Mouse (Mus musculus): Measurements from ENCODE around the gene Mfsd4b1.

The Mfsd4b1 gene

DNA sequence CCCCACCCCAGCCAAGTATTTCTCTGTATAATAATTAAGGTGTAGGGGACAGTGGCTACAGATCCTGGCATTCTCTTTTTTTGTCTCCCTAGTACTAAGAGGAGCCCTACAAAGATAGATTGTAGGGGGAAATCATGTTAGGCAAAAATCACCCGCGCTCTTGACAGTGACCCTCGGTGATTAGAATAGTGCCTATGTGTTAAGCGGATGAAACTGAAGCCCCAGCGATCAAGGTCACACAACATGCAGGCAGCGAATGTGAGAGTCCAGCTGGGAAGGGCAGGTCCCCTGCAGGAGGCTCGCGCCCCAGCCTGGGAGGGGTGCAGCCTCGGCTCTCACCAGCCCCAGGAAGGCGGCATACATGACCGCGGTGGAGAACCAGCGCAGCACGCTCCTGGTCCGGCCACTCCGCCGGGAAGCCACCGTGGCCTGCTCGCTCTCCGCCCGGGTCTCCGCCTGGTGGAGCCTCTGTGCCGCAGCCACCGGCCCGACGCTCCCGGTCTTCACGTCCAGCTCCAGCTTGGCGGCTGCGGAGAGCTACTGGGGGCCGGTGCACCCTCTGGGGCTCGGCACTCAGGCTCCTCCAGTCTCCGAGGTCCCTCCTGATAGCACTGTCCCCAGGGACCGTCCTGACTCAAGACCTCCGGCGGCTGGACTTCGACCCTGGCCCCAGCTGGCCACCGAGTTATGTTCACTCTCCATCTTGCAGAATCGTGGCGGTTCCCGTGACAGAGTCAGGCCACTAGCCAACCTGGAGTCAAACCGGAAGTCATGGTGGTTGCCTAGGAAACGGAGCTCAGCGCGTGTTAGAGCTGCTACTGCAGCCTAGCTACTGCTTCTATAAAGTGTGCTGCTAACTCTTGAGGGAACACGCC lies at the start of gene Mfsd4b1:
Gene Mfsd4b1 (minus strand): TSS at position 715 of the 875 bp plus-strand sequence.
- DNase-seq (ENCODE audit: low read depth, low spot score): no peak

DNA sequence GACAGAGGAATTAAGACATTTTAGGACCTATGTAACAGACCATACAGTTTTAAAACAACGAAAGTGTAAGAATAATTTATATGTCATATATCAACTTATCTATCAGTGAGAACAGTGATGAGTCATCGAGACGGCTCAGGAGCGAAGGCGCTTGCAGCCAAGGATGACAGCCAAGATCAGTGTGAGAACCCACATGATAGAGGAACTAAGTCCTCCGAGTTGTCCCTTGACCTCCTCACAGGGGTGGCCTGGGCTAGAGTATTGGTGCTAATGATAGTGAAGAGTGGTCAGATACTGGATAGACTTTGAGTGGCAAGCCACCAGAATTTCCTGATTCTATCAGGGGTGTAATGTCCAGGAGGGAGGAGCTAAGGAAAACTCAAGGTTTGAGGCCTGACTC lies 48.5 kb upstream of the Mfsd4b1 start:
- DNase-seq (ENCODE audit: low read depth, low spot score): no peak

DNA sequence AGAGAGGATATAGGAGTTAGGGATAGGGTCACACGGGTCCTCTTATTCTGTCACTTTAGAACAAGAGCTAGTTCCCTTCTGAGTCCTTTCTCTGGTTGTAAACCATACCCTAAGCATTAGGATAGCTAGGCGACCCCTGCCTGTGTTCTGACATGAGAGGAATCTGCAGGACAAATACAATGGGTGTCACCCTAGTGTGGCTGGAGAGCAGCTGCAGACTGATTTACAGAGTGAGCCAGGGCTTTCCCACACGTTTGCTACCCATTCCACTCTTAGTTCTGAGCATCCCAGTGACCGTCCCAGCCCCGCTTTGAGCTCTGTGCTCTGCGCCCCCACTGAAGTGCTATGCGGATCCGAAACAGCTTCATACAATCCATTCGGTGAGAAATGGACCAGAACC lies 45.6 kb upstream of the Mfsd4b1 start:
- DNase-seq (ENCODE audit: low read depth, low spot score): no peak

DNA sequence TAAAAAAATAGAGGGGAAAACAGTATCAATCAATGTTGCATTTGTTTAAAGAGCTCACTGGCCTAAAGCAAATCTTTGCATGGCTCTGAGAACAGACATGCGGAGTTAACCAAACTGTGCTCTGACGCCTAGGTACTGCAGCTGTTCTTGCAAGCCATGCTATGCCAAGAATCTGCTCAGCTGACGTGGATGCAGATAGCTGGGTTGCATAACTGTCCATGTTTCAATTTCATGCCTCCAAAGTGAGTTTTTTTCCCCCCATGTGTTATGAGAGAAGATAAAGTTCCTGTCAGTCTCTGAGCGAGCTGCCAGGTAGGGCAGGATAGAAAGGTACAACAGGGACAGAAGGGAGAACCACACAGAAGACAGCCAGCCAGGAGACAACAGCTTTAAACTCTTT lies 44.2 kb upstream of the Mfsd4b1 start:
- DNase-seq (ENCODE audit: low read depth, low spot score): no peak

DNA sequence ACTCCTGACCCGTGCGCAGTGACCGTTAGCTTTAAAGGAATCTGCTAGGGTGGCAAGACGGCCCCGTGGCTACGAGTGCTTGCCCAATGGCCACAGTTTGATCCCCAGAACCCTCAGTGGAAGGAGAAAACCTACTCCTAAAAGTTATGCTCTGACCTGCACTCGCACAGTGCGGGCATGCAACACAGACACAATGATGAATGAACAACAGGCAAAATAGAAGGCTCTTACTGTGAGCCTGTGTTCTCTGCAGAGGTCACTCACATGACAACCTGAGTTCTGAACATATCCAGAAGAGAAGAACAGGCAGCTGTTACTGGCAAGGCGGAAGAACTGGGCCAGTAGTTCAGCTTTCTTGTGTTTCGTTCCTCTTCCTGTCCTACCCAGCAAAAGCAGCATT lies 43.5 kb upstream of the Mfsd4b1 start:
- DNase-seq (ENCODE audit: low read depth, low spot score): no peak

DNA sequence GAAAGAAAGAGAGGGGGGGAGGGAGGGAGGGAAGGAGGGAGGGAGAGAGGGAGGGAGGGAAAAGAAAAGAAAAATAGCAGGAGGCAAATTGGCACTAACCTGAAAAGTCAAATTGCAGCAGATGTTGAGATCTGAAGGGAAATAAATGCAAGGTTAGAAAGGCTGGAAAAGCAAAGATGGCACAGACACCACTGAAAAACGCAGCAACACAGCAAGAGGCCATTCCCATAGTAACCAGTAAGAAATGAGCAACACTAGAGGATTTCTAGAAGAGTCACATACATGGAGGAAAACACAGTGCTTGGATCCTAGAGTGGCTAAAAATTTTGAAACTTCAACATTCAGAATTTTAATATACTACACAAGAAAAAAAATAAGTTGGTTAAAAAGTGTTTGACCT lies 42.5 kb upstream of the Mfsd4b1 start:
- no peak for DNase-seq (ENCODE audit: low read depth, low spot score)

DNA sequence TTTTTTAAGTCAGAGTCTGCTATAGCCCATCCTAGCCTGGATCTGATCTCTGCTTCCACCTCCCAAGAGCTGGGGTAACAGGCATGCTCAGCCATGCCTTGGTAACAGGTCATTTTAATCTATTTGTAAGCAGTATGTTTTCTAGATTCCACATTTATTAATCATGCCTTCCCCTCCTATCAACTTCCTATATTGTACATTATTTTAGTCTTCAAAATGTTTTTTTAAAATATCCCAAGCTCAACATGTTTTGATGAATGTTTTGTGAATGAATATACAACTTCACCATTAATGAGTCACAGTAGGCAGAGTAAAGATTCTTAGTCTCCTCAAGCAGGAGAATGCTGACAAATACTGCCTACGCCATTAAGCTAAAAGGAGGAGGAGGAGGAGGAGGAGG lies 42.0 kb upstream of the Mfsd4b1 start:
- no peak for DNase-seq (ENCODE audit: low read depth, low spot score)

DNA sequence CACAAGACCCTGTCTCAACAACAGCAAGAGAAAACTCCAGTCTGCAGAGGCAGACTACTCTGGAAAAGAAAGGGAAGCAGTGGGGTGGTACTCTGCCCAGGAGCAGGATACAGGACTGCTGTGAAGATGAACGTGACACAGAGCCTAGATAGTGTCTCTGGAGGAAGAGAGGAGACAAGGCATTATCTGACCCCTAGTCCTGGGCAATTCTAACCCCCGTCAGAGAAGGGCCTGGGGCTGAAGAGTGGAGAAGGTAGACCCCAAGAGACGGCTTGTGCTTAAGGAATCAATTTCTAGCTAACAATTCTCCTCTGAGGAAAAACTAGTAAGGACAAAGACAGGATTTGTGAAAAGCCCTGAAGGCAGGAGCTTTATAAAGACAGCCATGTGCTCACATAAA lies 40.3 kb upstream of the Mfsd4b1 start:
- no peak for DNase-seq (ENCODE audit: low read depth, low spot score)

DNA sequence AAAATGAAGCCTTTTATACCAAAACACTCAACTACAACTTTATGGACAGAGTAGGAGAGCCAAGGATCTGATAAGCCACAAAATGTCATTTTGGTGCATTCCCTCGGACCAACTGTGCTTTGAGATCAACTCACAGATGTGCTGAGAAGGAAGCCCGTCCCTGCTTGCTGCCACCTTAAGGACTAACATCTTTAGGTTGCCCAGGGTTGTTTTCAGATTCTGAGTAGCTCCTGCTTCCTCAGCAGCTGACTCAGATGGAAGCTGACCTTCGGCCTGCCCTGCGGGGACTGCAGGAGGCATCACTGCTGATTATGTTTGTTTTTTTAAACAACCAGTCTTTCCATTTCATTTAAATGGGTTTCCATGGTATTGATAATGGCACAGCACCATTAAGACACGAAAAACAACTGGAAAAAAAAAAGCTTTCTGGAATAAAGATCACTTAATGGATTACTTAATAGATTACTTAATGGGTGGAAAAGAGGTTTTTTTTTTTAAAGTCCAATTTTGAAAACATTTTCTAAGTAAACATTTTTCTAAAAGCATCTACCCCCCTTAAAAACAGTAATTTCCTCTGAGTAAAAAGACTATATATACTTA lies 38.3 kb upstream of the Mfsd4b1 start:
- DNase-seq (ENCODE audit: low read depth, low spot score): no peak

DNA sequence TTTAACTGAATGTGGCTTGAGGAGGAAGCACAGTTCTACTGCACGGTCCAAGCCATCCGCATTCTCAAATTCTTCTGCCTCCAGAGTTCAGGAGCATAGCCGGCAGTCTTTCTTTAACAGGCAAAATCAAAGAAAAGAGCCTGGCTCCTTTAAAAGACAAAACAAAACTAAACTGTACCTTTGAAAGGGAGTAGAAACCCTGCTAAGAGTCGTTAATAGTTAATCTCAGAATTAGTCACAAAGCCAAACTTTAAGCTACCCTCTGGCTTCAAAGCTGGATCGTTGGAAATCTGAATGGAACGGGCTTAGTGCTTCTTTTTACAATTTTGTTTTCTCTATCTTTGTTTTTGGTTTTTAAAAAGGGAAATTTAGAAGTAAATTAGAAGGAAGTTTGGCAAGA lies 37.7 kb upstream of the Mfsd4b1 start:
- DNase-seq (ENCODE audit: low read depth, low spot score): no peak

DNA sequence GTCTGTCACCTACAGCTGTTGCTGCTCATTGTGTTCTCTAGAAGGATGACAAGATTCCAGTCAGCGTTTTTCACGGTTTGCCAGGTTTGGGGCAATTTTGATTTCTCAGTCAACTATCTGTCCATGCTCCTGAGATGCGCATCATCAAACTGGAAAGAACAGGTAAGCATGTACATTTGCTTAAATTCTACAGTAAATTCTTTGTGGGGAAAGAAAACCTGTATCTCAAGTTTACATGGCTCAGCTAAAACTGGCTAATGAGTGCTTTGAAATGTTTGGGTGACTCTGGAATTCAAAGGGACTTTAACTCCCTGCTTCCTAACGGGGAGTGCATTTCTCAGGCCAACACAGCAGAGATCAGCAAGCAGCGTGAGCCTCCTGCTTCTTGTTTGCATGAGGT lies 36.9 kb upstream of the Mfsd4b1 start:
- no peak for DNase-seq (ENCODE audit: low read depth, low spot score)

DNA sequence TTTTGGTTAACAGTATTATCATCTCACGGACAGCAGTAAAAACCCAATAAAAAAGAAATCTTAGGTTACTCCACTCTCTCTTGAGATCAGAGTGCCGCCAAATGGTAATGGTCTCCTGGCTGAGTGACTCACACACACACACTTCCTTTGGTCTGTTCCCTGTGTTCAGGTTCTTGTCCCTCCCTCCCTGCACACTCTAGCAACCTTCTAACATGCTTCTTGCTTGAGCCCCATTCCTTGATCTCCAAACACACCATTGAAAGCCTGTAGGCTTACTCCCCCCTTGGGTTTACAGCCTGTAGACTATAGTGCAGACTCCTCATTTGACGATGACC lies 33.7 kb upstream of the Mfsd4b1 start:
- DNase-seq (ENCODE audit: low read depth, low spot score): no peak

DNA sequence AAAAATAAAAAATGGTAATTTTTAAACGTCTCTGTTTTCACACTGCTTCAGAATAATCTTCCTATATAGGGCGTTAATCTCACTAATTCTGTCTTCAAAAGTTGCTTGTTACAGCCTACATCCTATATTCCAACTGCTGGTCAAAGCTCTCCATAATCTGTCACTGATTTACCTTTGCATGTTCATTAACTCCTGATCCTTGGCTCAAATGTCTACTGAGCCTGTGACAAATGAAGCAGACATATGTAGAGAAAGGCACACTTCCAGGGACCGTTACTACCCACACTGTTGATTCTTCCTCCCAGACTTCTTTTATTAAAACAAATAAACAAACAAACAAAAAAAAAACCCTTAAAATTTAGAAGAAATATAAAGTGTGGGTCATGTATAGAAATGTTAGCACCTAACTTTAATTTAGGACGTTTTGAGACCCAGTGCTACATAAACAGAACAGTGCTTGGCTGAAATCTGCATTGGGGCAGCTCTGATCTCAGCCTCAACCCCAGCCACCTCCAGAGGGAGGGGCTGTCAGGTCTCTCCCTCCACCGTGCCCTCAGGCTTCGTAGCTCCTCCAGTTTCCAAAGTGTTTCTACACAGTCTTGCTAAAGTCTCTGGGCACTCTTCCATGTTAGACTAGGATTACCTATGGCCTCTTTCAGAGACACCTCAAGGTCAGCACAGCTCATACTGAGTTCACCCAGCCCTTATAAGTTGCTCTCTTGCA lies 33.2 kb upstream of the Mfsd4b1 start:
- DNase-seq (ENCODE audit: low read depth, low spot score): no peak

DNA sequence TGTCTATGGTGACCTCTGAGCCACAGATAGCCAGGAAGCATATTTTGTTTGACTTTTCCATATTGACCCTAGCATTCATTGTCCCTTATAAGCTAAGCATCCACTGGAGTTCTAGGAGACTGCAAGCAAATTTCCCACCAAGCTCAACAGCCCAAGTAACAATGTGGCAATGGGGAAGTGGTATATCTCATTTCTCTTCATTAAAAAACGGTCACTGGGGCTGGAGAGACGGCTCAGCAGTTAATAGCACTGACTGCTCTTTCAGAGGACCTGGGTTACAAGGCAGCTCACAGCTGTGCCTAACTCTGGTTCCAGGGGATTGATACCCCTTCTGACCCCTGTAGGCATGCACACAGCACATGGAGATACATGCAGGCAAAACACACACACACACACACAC lies 32.5 kb upstream of the Mfsd4b1 start:
- DNase-seq (ENCODE audit: low read depth, low spot score): no peak

DNA sequence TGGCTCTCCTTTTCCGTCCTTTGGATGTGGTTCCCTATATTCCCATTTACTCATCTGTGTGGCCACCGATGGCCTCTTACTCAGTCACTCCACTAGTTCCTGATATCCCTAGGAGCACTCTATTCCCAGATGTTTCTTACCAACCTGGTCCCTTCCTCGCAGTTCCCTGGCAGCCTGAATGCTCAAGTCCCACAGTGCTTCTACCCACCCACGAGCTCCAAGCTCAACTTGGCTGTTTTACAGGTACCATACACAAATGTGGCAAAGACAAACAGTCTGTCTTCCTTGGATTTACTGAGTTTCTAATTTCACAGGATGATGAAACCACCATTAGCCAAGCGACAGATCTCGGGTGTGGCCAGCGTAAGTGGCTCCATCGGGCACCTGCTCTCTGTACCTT lies 29.4 kb upstream of the Mfsd4b1 start:
- DNase-seq (ENCODE audit: low read depth, low spot score): no peak

DNA sequence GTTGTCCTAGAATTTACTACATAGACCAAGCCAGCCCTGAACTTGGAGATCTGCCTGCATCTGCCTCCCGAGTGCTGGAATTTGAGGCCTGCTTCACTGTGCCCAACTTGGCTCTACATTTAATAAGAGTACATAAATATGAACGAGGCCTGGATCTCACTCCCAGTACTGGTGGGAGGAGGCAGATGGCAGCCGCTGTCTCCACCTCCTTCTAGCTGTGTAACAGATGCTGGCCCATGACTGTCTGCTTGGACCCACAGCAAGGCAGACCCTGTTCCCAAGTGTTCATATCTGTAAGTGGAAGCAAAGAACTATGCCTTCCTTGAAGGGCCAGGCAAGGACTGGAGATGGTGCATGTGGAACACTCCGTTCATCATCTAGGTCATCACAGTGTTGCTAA lies 28.8 kb upstream of the Mfsd4b1 start:
- no peak for DNase-seq (ENCODE audit: low read depth, low spot score)

DNA sequence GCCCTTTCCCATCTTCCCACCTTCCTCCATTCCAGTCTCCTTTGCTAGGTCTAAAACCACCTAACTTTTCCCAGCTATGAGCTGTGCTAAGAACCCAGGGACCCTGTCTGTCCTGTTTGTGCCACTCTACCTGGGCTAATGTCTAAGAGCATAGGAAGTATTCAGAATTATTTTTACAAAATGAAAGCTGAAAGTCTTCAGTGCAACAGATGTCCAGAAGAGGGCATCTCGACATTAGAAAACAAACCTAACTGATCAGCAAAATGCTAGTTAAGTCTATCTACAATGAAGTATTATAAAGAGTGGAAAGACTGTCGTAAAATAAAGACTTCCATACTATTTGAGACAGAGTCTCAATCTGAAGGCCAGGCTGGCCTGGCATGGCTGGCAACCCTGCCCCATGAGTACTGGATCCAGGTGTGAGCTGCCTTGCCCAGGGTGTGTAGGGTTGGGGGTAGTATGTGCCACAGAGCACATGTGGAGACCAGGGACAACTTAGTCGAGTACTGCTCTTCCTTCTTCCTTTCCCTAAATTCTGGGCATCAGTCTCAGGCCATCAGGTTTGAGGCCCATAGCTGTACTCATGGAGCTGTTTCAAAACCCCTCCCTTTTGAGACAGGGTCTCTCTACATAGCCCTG lies 28.3 kb upstream of the Mfsd4b1 start:
- DNase-seq (ENCODE audit: low read depth, low spot score): peak; percentile 53

DNA sequence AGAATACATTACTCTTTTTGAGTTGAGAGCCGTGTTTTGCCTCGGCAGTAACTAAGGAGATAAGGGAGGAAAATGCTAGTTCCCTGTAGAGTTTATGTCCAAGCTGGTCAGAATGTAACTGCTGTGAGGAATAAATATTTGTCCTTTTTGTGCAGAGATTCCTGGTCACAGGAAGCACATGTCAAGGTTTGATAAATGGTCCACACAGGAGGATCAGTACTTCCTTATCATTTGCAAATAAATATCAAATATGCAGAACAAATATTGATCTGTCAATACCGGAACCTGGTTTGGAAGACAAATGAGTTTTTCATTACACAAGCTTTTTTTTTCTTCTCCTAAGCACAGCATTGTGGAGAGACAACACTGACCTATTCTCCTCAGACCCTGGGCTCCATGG lies 26.9 kb upstream of the Mfsd4b1 start:
- no peak for DNase-seq (ENCODE audit: low read depth, low spot score)

DNA sequence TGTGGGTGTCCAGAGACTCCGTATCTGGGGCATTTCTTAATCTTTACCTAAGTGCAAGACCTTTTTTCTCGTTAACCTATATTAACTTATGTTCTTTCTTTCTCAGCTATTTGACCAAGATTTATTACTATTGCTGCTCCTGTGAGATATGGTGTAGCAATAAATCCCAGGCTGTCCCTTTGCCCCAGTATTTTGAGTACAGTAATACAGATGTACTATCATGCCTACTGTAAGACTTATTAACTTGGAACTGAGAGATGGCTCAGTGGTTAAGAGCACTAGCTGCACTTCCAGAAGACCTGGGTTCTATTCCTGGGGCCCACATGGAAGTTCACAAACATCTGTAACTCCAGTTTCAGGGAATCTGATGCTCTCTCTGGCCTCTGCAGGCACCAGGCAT lies 25.7 kb upstream of the Mfsd4b1 start:
- DNase-seq (ENCODE audit: low read depth, low spot score): no peak

DNA sequence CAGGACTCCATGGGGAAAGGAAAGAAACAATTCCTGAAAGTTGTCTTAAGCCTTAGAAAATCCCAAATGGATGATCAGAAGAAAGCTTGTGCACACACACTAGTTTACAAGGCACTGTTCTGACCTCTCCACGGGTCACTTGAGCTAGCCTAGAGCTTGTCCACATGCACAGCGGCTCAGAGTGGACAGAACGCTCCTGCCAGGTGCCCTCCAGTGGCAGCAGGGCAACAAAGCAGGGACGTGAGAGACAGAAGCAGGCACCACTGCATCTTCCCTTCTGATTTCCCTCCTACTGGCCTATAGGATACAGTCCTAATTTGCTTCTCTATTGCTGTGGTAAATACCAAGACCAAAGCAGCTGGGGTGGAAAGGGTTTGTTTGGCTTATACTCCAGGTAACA lies 16.3 kb upstream of the Mfsd4b1 start:
- peak; percentile 15 for DNase-seq (ENCODE audit: low read depth, low spot score)

DNA sequence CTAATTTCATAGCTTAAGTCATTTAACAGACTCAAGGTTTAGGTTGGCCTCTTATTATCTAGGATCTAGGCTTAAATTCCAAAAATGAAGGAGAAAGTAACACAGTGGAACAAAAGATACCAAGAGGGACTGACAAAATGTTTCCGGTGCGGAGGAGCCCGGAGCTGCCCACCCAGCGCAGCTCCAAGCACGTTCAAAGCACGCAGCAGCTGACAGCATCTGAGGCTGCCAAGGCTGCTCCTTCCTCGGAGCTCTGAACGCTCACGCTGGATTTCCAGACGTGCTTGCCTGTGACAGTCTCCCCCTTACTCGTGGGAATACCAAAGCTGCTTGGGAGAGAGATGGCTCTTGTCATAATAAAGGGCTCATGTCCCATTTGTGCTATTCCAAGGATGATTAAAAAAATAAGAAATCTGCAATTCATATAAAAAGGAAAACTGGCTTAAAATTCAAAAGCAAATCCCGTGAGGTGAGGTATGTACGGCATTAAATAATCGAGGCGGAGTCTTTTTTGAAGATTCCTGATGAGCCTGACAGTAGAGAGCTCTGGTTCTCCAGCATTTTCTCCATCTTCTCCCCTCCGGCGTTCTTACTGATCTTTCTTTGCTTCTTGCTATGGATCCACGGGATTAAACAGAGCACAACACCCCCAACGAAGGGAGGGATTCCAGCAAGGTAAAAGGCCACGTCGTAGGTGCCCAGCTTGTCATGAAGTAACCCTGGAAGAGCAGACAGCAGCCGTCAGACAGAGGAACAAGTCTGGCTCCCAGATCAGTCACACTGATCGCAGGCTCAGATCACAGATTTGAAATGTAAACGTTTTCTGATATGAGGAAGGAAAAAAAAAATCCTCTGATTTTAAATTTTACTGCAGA lies 11.9 kb upstream of the Mfsd4b1 start:
- no peak for DNase-seq (ENCODE audit: low read depth, low spot score)

Data from A20 (cell line).